Mouse (Mus musculus) spleen, postnatal 36 days (tissue): ENCODE data around the gene Cpeb2.

Experiments
- DNase-seq, 2 experiments: peaks; one replicate each; pipeline ENCODE4 v3.0.0; 2022; ENCODE audit warnings: low spot score in 2 of 2, mixed read lengths in 1 of 2

The Cpeb2 gene

DNA sequence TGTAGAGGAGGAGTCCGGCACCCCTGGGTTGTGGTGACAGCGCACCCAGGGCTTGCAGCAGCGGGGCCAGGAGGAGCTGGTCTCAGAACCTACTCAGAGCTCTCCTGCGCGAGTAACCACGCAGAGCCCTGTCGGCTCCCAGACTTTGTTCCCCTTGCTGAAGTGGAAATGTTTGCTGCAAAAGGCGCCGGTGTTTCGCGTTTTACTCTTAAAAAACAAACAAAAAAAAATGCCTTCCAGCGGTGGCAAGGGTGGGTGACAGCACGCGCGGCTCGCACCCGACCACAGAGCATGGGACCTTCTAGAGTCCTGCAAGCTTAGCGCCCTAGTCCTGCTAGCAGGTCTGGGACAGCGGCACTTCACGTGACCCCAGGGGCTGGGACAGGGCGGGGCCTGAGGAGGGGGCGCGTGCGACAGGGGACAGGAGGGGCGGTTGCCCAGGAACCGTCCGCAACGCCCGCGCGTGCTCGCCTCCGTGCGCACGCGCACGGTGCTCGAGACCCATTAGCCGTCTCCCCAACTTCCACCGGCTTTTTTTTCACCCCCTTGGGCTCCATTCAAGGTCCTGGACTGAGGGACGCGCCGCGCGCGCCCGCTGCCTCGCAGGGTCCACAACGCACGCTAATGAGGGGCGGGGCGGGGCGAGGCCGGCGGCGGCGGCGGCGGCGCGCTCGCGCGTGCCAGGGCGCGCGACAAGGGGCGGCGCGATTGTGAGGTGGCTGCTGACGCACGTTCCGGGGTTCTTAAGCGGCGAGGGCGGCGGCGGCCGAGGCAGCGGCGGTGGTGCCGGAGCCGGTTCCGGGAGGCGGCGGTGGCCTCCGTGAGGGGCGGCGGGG lies at the start of gene Cpeb2:
Cpeb2 (plus strand) TSS at position 691 of the 836 bp plus-strand sequence.
- peak; percentile 90 for DNase-seq

DNA sequence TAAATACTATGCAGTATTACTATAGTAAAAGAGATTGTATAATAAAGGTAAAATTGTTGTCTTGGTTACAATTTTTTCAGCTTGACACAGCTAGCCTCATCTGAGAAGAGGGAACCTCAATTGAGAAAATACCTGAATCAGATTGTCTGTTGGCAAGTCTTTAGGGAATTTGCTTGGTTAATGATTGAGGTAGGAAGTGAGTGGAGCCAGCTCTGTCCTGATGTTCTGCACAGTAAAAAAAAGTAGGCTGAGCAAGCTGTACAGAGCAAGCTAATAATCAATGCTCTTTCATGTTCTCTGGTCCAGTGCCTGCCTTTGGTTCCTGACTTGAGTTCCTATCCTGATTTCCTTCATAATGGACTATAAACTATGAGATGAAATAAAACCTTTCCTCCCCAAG lies 49.4 kb upstream of the Cpeb2 start:
- DNase-seq = no peak

- DNase-seq = no peak
Observed at GRCm38 (mm10) chr5:43184834-43185233, 48.1 kb upstream of the Cpeb2 start.

GRCm38 (mm10) chr5:43185478-43185877 lies 47.5 kb upstream of the Cpeb2 start:
- peak in 1 of 2 experiments; percentile 9 for DNase-seq

GRCm38 (mm10) chr5:43200686-43201085 lies 32.3 kb upstream of the Cpeb2 start:
- no peak for DNase-seq

DNA sequence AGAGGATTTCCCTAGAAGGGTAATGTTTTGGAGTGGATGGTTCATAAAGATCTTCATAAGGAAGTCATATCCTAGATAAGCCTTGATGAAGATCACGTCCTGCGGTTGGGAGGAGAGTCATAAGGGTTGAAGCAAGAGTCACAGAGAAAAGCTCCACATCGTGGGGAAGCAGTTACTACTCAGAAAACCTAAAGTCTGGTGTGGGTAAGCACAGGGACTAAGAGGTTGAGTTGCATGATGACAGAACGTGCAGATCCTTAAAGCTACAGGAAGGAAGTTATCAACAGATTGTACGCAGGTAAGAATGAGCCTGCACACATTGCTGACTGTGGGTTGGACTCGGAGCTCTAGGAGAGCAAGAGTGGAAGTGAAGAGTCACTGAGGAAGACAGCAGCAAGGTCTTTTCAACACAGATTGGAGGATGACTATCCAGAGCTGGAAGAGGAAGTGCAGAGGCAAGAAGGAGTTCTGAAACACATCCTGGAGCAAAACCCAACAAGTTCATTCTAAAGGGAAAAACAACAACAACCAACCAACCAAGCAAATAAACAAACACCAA lies 26.4 kb upstream of the Cpeb2 start:
- DNase-seq = no peak

DNA sequence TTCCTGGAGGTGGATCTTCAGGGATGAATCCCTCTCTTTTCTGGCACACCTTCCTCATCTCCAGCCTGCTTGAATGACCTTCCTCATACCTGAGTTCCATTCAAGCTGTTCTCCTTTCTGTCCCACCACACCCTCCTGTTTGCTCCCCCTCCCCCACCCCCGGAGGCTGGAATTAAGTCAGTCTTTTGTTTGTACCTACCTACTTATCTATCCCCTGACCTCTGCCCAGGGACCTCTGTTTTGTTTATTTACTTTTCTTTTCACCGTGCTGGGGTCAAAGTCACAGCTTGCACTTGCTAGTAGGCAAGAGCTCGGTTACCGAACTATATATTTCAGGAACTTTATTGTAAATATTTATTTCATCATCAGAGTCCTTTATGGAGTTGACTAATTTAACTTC lies 15.5 kb upstream of the Cpeb2 start:
- no peak for DNase-seq

GRCm38 (mm10) chr5:43217987-43218846 lies 14.8 kb upstream of the Cpeb2 start:
- no peak for DNase-seq

DNA sequence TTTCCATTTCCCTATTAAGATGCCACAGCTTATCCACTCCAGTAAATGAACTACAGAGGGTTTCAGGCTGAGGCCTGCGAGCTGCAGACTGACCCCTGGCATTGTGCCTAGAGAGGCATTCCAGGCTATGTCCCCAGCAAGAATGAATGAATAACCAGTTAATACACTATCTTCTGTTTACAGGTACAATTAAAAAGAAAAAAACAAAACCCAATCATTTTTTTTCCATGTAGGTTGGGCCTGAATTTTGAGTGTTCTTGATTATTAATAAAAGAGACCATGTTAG lies 14.2 kb upstream of the Cpeb2 start:
- DNase-seq = no peak

GRCm38 (mm10) chr5:43223359-43223758 lies 9.6 kb upstream of the Cpeb2 start:
- DNase-seq = no peak

DNA sequence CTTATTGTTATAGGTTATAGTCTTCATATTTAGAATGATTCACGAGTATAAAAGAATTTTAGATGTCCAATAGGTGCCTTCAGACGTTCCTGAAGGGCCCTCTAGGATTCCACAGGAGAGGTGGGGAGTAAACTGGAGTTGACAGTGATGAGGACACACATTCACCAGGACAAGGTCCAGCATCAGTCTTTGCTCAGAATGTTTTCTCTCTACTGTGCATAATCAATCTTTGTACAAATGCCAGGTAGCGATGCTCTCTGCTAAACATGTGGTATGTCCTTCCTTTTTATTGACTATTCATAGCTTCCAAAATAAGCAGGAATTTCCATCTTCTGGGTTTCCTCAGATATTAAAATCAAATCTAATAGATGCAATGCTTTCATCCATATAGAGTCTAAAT lies 8.7 kb upstream of the Cpeb2 start:
- DNase-seq = no peak

GRCm38 (mm10) chr5:43226160-43226559 lies 6.8 kb upstream of the Cpeb2 start:
- no peak for DNase-seq

GRCm38 (mm10) chr5:43227607-43228006 lies 5.4 kb upstream of the Cpeb2 start:
- DNase-seq = no peak

- DNase-seq = no peak
Observed at GRCm38 (mm10) chr5:43231061-43231460, 1.9 kb upstream of the Cpeb2 start.

- DNase-seq = no peak
Observed at GRCm38 (mm10) chr5:43232149-43232479, 856 bp upstream of the Cpeb2 start.

- DNase-seq = peak; percentile 85
Observed at GRCm38 (mm10) chr5:43233316-43234181, 579 bp downstream of the Cpeb2 start.

DNA sequence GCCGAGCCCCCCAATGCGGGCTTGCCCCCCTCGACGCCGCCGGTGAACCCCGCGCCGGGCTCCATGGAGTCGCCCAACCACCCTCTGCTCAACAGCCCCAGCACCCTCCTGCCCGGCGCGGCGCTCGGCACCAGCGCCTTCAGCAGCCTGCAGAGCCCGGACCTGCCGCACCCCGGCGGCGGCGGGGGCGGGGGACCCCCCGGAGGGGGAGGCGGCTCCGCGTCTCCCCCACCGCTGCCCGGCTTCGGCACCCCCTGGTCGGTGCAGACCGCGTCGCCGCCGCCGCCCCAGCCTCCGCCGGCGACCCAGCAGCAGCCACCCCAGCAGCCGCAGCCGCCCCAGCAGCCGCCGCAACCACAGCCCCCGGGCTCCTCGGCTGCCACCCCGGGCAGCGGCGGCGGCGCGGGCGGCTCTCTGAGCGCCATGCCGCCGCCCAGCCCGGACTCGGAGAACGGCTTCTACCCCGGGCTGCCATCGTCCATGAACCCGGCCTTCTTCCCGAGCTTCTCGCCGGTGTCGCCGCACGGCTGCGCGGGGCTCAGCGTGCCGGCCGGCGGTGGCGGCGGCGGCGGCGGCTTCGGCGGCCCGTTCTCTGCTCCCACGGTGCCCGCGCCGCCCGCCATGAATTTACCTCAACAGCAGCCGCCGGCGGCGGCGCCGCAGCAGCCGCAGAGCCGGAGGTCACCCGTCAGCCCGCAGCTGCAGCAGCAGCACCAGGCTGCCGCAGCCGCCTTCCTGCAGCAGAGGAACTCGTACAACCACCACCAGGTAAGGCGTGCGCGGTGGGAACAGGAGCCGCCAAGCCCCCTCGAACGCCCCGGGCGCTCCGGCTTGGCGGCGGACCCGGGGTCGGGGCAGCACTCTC lies 1.6 kb downstream of the Cpeb2 start:
- DNase-seq = peak; percentile 36 to 49

GRCm38 (mm10) chr5:43235186-43235785 lies 2.3 kb downstream of the Cpeb2 start:
- DNase-seq = peak; percentile 38 to 46

GRCm38 (mm10) chr5:43235997-43236396 lies 3.0 kb downstream of the Cpeb2 start:
- no peak for DNase-seq

- no peak for DNase-seq
Observed at GRCm38 (mm10) chr5:43236476-43236875, 3.5 kb downstream of the Cpeb2 start.
